9 mouse cellular contexts compared by ENCODE assay signal in genomic region chr6:64996824-64997421, GRCm38 (mm10). TPM values are rescaled to one million over a fixed set of nuclear protein-coding genes. Genes with fewer than 3 reads are reported as not detected.
DNase-seq lines count a peak whose midpoint lies in the region; ATAC-seq and TF ChIP-seq lines count a peak whose summit lies in the region.
"Had no signal": no experiment of that assay in that cellular context is flagged by ENCODE, and none has a peak within 500 bp of the region (broad histone marks: within the 10 kb centered on the region; RNA-seq: fewer than 3 reads in every experiment).

No protein-coding gene starts in this region.

- no peaks in the 10 kb centered on the region for H3K36me3 ChIP-seq in forebrain, embryonic 10.5 days (replicated peaks)
- no peaks in the 10 kb centered on the region for H3K36me3 ChIP-seq in forebrain, embryonic 12.5 days (replicated peaks)
- H3K36me3 ChIP-seq in hindbrain, postnatal 0 days (ENCODE audit: insufficient read depth, low read length) = no peaks in the 10 kb centered on the region
- no peaks in the 10 kb centered on the region for H3K36me3 ChIP-seq in midbrain, embryonic 13.5 days
- H3K36me3 ChIP-seq: liver, embryonic 15.5 days had no signal

- peak; percentile 86 for TF ChIP-seq CTCF in hindbrain, postnatal 0 days (IDR thresholded peaks at IDR 0.05; ENCODE audit: low read depth)

- WGBS in forebrain, embryonic 10.5 days = 52% methylated on average over 13 of the region's 13 CpGs
- 52% methylated on average over 13 of the region's 13 CpGs for WGBS in forebrain, embryonic 12.5 days
- 43% methylated on average over 13 of the region's 13 CpGs for WGBS in hindbrain, postnatal 0 days
- WGBS in midbrain, embryonic 13.5 days = 42% methylated on average over 13 of the region's 13 CpGs

- no peaks in the 10 kb centered on the region for H3K27me3 ChIP-seq in forebrain, embryonic 10.5 days (ENCODE audit: poor library complexity, severe bottlenecking)
- no peaks in the 10 kb centered on the region for H3K27me3 ChIP-seq in forebrain, embryonic 12.5 days
- H3K27me3 ChIP-seq in hindbrain, postnatal 0 days (ENCODE audit: insufficient read depth, low read length) = no peaks in the 10 kb centered on the region
- no peaks in the 10 kb centered on the region; the same call in 1 of the 2 replicates for H3K27me3 ChIP-seq in midbrain, embryonic 13.5 days
- H3K27me3 ChIP-seq: liver, embryonic 15.5 days had no signal

- ATAC-seq in forebrain, embryonic 12.5 days (ENCODE audit: low FRiP score) = no peak
- peak; percentile 79; the same call in 1 of the 2 replicates for ATAC-seq in hindbrain, postnatal 0 days
- peak; percentile 81 for ATAC-seq in midbrain, embryonic 13.5 days

- H3K9me3 ChIP-seq in forebrain, embryonic 10.5 days = no peaks in the 10 kb centered on the region
- H3K9me3 ChIP-seq in forebrain, embryonic 12.5 days = no peaks in the 10 kb centered on the region
- H3K9me3 ChIP-seq in hindbrain, postnatal 0 days (ENCODE audit: low read length) = no peaks in the 10 kb centered on the region
- no peaks in the 10 kb centered on the region for H3K9me3 ChIP-seq in midbrain, embryonic 13.5 days
- H3K9me3 ChIP-seq: liver, embryonic 15.5 days had no signal

- no peak overlapping the region for H3K27ac ChIP-seq in forebrain, embryonic 10.5 days
- H3K27ac ChIP-seq in forebrain, embryonic 12.5 days = no peak overlapping the region
- no peak overlapping the region for H3K27ac ChIP-seq in hindbrain, postnatal 0 days
- no peak overlapping the region for H3K27ac ChIP-seq in midbrain, embryonic 13.5 days
- H3K27ac ChIP-seq: liver, embryonic 15.5 days had no signal

- no peak overlapping the region for H3K4me2 ChIP-seq in forebrain, embryonic 12.5 days
- H3K4me2 ChIP-seq in hindbrain, postnatal 0 days (ENCODE audit: low read depth, low read length) = no peak overlapping the region
- H3K4me2 ChIP-seq in midbrain, embryonic 13.5 days (replicated peaks) = no peak overlapping the region
- H3K4me2 ChIP-seq: liver, embryonic 15.5 days had no signal

- H3K4me1 ChIP-seq in forebrain, embryonic 10.5 days = no peaks in the 10 kb centered on the region
- H3K4me1 ChIP-seq in forebrain, embryonic 12.5 days = no peaks in the 10 kb centered on the region
- H3K4me1 ChIP-seq in hindbrain, postnatal 0 days (ENCODE audit: insufficient read depth, low read length) = no peaks in the 10 kb centered on the region
- no peaks in the 10 kb centered on the region for H3K4me1 ChIP-seq in midbrain, embryonic 13.5 days (replicated peaks)
- H3K4me1 ChIP-seq: liver, embryonic 15.5 days had no signal

- H3K9ac ChIP-seq in forebrain, embryonic 12.5 days = no peak overlapping the region
- no peak overlapping the region for H3K9ac ChIP-seq in hindbrain, postnatal 0 days (replicated peaks; ENCODE audit: low read length)
- H3K9ac ChIP-seq in midbrain, embryonic 13.5 days (replicated peaks) = no peak overlapping the region
- H3K9ac ChIP-seq: liver, embryonic 15.5 days had no signal

- no peak overlapping the region for H3K4me3 ChIP-seq in forebrain, embryonic 10.5 days
- H3K4me3 ChIP-seq in forebrain, embryonic 12.5 days (replicated peaks) = no peak overlapping the region
- no peak overlapping the region for H3K4me3 ChIP-seq in hindbrain, postnatal 0 days (ENCODE audit: low read length)
- no peak overlapping the region for H3K4me3 ChIP-seq in midbrain, embryonic 13.5 days (replicated peaks)
- H3K4me3 ChIP-seq: liver, embryonic 15.5 days had no signal

- peak; percentile 23 for DNase-seq in forebrain, embryonic 10.5 days (ENCODE audit: extremely low spot score, low spot score)
- peak; percentile 5 for DNase-seq in thymus, postnatal 0 days (ENCODE audit: low spot score)
- no peak for DNase-seq in thymus, postnatal 14 days
- DNase-seq in hindbrain, postnatal 0 days (ENCODE audit: low spot score) = peak; percentile 67
- no peak for DNase-seq in yolk sac, embryonic 10.5 days (ENCODE audit: low spot score)
- no peak for DNase-seq in gastrocnemius, adult 8-10 months (ENCODE audit: low spot score in 2 of 2)

RNA-seq across cellular contexts. Expression of gene Smarcad1, which starts 45.5 kb away (rescaled TPM):
- 123 and 124 TPM in 2 replicates for polyA plus RNA-seq in forebrain, embryonic 10.5 days (2016; fragmentation: Nextera tagmentation; extraction: Ambion mirVana)
- polyA plus RNA-seq in forebrain, embryonic 12.5 days (2016; fragmentation: Nextera tagmentation; extraction: Ambion mirVana) = 139 and 140 TPM in 2 replicates
- polyA plus RNA-seq in thymus, postnatal 0 days (2015; fragmentation: Nextera tagmentation; extraction: Ambion mirVana) = 77.8 and 96.3 TPM in 2 replicates
- total RNA-seq in hindbrain, postnatal 0 days (2014; rRNA removed) = 36.1 and 43.2 TPM in 2 replicates
- 44.7 and 45.0 TPM in 2 replicates for polyA plus RNA-seq in hindbrain, postnatal 0 days (2015; fragmentation: Nextera tagmentation; extraction: Ambion mirVana)
- 116 and 119 TPM in 2 replicates for polyA plus RNA-seq in midbrain, embryonic 13.5 days (2015; fragmentation: Nextera tagmentation; extraction: Ambion mirVana)
- 1 to 10 TPM; 5.8 to 9.8 (median 8.5) TPM for total RNA-seq in gastrocnemius, adult 8-10 months (2022)

Comparison
In these comparisons a context has a peak if more than half of its experiments do, and no peak if none do; other contexts are left out.
1. DNase-seq: peak in forebrain, embryonic 10.5 days (single experiment), thymus, postnatal 0 days (single experiment) and hindbrain, postnatal 0 days (single experiment); none in thymus, postnatal 14 days (single experiment), yolk sac, embryonic 10.5 days (single experiment) and gastrocnemius, adult 8-10 months (0 of 2).